Mouse (Mus musculus): ENCODE results near the gene Ripply3.

- TF ChIP-seq CTCF (IDR thresholded peaks at IDR 0.05; ENCODE audit: extremely low read depth, insufficient read length, insufficient replicate concordance, low read depth, low read length) (no peak), POLR2A (IDR thresholded peaks at IDR 0.05; ENCODE audit: low read depth, low read length) (no peak)
Observed at GRCm38 (mm10) chr16:94369596-94370172, 41.5 kb downstream of the Ripply3 start.
